Mouse (Mus musculus) neural tube, embryonic 11.5 days (tissue): ENCODE data around the gene Nrg3. TPM values are rescaled to one million over a fixed set of nuclear protein-coding genes. Genes with fewer than 3 reads are reported as not detected.

Source experiments
- ATAC-seq: fragments of 200-750 bp; cut with Nextera tagmentation; 2 replicates; pipeline ENCODE4 v1.8.0; 2017; ENCODE audit warnings: moderate number of reproducible peaks, mild to moderate bottlenecking, moderate TSS enrichment, moderate library complexity; ENCODE audit not compliant: insufficient read depth, low FRiP score, low TSS enrichment
- DNase-seq: peaks from one replicate; pipeline ENCODE4 v3.0.0-alpha.2; 2015; ENCODE audit warnings: low spot score
- H3K27ac ChIP-seq: fragments of 300-500 bp; sonication (generic); 2 replicates; pipeline ENCODE4 v1.5.1; 2014; ENCODE audit warnings: low read depth, mild to moderate bottlenecking, low read length
- H3K27me3 ChIP-seq: fragments of 300-500 bp; sonication (generic); 2 replicates; pipeline ENCODE4 v1.6.1; 2014; ENCODE audit warnings: mild to moderate bottlenecking, low read length, mixed read lengths; ENCODE audit not compliant: control insufficient read depth, insufficient read depth
- H3K36me3 ChIP-seq: fragments of 300-500 bp; sonication (generic); 2 replicates; pipeline ENCODE4 v1.6.1; 2014; ENCODE audit warnings: mild to moderate bottlenecking, low read length, moderate library complexity, mixed read lengths; ENCODE audit not compliant: control insufficient read depth, insufficient read depth
- H3K4me1 ChIP-seq: fragments of 300-500 bp; sonication (generic); 2 replicates; pipeline ENCODE4 v1.6.1; 2014; ENCODE audit warnings: low read length, mixed read lengths; ENCODE audit not compliant: control insufficient read depth, insufficient read depth
- H3K4me2 ChIP-seq: fragments of 300-500 bp; sonication (generic); 2 replicates; pipeline ENCODE4 v1.6.1; 2014; ENCODE audit warnings: low read depth, mild to moderate bottlenecking, moderate library complexity
- H3K4me3 ChIP-seq: fragments of 300-500 bp; sonication (generic); 2 replicates; pipeline ENCODE4 v1.5.1; 2014; ENCODE audit warnings: low read depth, low read length
- H3K9ac ChIP-seq: fragments of 300-500 bp; sonication (generic); 2 replicates; pipeline ENCODE4 v1.6.1; 2014; ENCODE audit warnings: mild to moderate bottlenecking, low read length
- H3K9me3 ChIP-seq: fragments of 300-500 bp; sonication (generic); 2 replicates; pipeline ENCODE4 v1.6.1; 2016; ENCODE audit warnings: low read length; ENCODE audit not compliant: control insufficient read depth
- WGBS: fragments of 180-500 bp; shearing (Covaris S2); extraction: QIAGEN DNeasy Blood & Tissue Kit; methylation state at CpG from one replicate; pipeline ENCODE4 v1.1.7; 2014; 5-methylcytosine and 5-hydroxymethylcytosine counted together
- polyA plus RNA-seq: library from polyadenylated mRNA; unstranded; fragments of >200 nt; fragmentation: Nextera tagmentation; extraction: Ambion mirVana; gene quantifications from 2 replicates; pipeline ENCODE4 v1.2.1, GENCODE M21; 2014

Gene Nrg3
- polyA plus RNA-seq, 1 experiment from 2014 or later = 1.6 TPM

DNA sequence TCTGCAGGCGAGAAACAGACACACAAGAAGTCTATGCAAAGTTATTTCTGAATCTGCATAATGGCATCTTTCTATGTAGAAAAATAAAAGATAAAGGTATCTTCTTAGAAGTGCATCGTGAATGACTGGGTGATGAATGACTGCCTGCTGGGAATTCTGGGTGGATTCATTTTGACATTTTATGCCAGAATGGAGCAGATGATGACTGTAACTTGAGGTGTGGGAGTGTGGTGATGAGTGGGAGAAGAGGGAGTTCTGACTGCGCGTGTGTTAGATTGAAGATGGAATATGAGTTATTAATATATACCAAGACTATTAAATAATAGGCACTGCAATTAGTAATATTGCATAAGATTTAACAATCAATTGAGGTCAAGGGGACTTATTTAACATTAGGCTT is 208.5 kb downstream of the Nrg3 start:
- DNase-seq (no peak), ATAC-seq (no peak)
- no peaks in the 10 kb centered on the region for H3K9me3 ChIP-seq
- H3K36me3 ChIP-seq = no peaks in the 10 kb centered on the region
- H3K27ac ChIP-seq = no peak overlapping the region
- 91% methylated on average over 4 of the region's 4 CpGs for WGBS
- H3K27me3 ChIP-seq = no peaks in the 10 kb centered on the region
- no peak overlapping the region for H3K4me3 ChIP-seq
- no peak overlapping the region for H3K9ac ChIP-seq
- no peak overlapping the region for H3K4me2 ChIP-seq
- H3K4me1 ChIP-seq = no peaks in the 10 kb centered on the region

DNA sequence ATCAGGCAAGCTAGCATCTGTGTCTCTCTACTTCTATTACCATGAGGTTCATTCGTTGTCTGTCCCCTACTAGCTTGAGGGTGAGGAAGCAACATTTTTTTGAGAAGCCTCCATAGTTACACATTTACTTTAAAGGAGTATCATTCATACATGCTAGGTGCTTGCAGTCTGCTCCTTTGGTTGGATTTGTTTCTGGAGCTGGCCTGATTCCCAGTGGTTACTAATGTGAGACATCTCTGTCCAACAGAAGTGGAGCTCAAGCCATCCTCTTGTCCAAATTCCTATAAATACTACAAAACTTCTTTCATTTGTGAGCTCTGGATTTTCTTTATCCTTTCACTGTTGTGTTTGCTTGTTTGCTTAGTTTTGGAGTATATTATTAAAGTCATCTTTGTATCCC is 211.9 kb downstream of the Nrg3 start:
- Histone ChIP-seq H3K4me1 (no peaks in the 10 kb centered on the region), H3K4me3 (no peak overlapping the region), H3K27me3 (no peaks in the 10 kb centered on the region), H3K9me3 (no peaks in the 10 kb centered on the region), H3K9ac (no peak overlapping the region), H3K4me2 (no peak overlapping the region), H3K36me3 (no peaks in the 10 kb centered on the region), H3K27ac (no peak overlapping the region)
- ATAC-seq (no peak), DNase-seq (no peak)
- 84% methylated on average over 1 of the region's 1 CpGs for WGBS

- Histone ChIP-seq H3K36me3 (no peaks in the 10 kb centered on the region), H3K9ac (no peak overlapping the region), H3K4me1 (no peaks in the 10 kb centered on the region), H3K27ac (no peak overlapping the region), H3K9me3 (no peaks in the 10 kb centered on the region), H3K27me3 (no peaks in the 10 kb centered on the region), H3K4me2 (no peak overlapping the region), H3K4me3 (no peak overlapping the region)
- ATAC-seq = no peak
- 66% methylated on average over 1 of the region's 1 CpGs for WGBS
- DNase-seq = no peak
These were observed 217.5 kb downstream of the Nrg3 start for GRCm38 (mm10) chr14:39255391-39255790.

- Histone ChIP-seq H3K4me2 (no peak overlapping the region), H3K9ac (no peak overlapping the region), H3K27me3 (no peaks in the 10 kb centered on the region), H3K36me3 (no peaks in the 10 kb centered on the region), H3K27ac (no peak overlapping the region), H3K4me1 (no peaks in the 10 kb centered on the region), H3K9me3 (no peaks in the 10 kb centered on the region), H3K4me3 (no peak overlapping the region)
- no peak for DNase-seq
- WGBS = 81% methylated on average over 2 of the region's 2 CpGs
- no peak for ATAC-seq
These were observed 232.6 kb downstream of the Nrg3 start for GRCm38 (mm10) chr14:39240267-39240666.

DNA sequence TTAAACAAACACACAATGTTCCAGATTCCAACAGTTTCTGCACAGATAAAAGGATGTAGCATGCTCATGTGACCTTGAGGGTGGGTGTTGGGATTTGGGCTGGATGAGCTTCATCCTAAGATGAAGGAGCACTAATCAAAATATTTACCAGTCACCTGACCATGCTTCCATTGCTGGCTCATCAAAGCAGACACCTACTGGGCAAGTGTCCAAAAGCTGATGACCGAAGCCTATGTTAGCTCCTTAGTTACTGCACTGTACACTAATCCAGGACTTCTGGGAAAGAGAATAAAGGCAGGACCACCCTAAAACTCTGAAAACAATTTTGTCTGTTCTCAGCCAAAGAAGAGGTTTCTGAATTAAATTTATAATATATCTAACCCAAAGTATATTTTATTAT is 261.4 kb downstream of the Nrg3 start:
- no peak for DNase-seq
- Histone ChIP-seq H3K4me1 (no peaks in the 10 kb centered on the region), H3K36me3 (no peaks in the 10 kb centered on the region), H3K27ac (no peak overlapping the region), H3K27me3 (no peaks in the 10 kb centered on the region), H3K4me3 (no peak overlapping the region), H3K9me3 (no peaks in the 10 kb centered on the region), H3K9ac (no peak overlapping the region), H3K4me2 (no peak overlapping the region)
- ATAC-seq = no peak
- 87% methylated on average over 1 of the region's 1 CpGs for WGBS

DNA sequence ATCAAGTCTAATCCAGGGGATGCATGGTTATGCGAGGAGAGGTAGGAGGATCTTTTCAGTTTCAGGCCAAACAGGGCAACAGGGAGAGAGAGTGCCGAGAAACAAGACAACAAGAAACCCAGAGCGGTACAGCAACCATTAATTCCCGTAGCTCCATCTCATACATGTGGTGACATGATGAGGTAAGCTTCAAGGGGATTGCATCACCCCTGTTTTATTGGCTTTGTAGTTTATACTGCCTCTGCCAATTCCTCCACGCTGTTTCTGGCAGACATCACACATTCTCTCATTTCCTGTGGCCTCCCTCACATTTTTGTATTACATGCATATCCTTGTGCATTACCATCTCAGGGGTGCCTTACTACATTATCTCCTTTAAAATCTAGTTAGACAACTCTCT is 280.9 kb downstream of the Nrg3 start:
- Histone ChIP-seq H3K9me3 (no peaks in the 10 kb centered on the region), H3K9ac (no peak overlapping the region), H3K4me2 (no peak overlapping the region), H3K27me3 (no peaks in the 10 kb centered on the region), H3K4me1 (no peaks in the 10 kb centered on the region), H3K27ac (no peak overlapping the region), H3K4me3 (no peak overlapping the region), H3K36me3 (no peaks in the 10 kb centered on the region)
- 81% methylated on average over 5 of the region's 5 CpGs for WGBS
- DNase-seq (no peak), ATAC-seq (no peak)

DNA sequence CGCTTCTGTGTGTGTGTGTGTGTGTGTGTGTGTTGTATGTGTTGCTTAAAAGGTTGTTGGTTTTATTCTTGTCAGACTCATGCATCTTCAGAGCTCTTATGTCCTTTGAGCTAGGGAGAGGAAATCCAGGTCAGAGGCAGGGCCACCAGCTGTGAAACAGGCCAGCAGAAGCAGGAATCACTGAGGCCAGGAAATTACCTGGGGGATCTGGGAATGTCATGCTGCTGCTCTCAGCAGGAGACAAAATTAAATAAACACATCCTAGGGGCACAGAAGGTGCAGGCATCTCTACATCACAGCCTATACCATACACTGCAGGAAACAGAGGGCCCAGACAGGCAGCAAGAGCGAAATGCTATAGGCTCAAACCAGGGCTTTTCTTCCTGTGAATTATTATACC is 299.2 kb downstream of the Nrg3 start:
- H3K9ac ChIP-seq = no peak overlapping the region
- H3K9me3 ChIP-seq = no peaks in the 10 kb centered on the region
- H3K4me3 ChIP-seq = no peak overlapping the region
- peak; percentile 11 for DNase-seq
- 69% methylated on average over 2 of the region's 2 CpGs for WGBS
- H3K27ac ChIP-seq = no peak overlapping the region
- H3K27me3 ChIP-seq = no peaks in the 10 kb centered on the region
- no peaks in the 10 kb centered on the region for H3K4me1 ChIP-seq
- H3K4me2 ChIP-seq = no peak overlapping the region
- no peak for ATAC-seq
- no peaks in the 10 kb centered on the region for H3K36me3 ChIP-seq

- 77% methylated on average over 3 of the region's 3 CpGs for WGBS
- Histone ChIP-seq H3K9ac (no peak overlapping the region), H3K4me3 (no peak overlapping the region), H3K9me3 (no peaks in the 10 kb centered on the region), H3K27me3 (no peaks in the 10 kb centered on the region), H3K27ac (no peak overlapping the region), H3K4me1 (no peaks in the 10 kb centered on the region), H3K4me2 (no peak overlapping the region), H3K36me3 (no peaks in the 10 kb centered on the region)
- DNase-seq = no peak
- ATAC-seq = no peak
These were observed 312.7 kb downstream of the Nrg3 start for GRCm38 (mm10) chr14:39160140-39160539.

DNA sequence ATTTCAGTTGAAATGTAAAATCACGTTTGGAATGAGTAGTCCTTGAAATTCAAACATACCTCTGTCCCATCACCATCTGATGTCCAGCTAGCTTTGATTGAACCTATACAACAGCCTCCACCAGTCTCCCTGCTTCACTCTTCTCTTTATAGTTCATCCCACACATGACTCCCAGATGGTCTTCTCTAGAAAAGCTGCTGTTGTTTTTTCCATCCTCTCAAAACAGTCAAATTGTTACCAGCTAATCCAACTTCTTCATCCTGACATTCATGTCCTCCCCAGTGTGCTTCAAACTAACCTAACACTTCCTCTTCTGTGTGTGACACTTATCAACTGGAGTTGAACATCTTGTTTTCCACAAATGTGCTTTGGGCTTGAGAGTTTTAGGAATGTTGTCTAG is 317.4 kb downstream of the Nrg3 start:
- H3K9me3 ChIP-seq = no peaks in the 10 kb centered on the region
- H3K36me3 ChIP-seq = no peaks in the 10 kb centered on the region
- WGBS = 34% methylated on average over 1 of the region's 1 CpGs
- no peak for ATAC-seq
- H3K4me2 ChIP-seq = no peak overlapping the region
- no peak overlapping the region for H3K4me3 ChIP-seq
- DNase-seq = no peak
- no peaks in the 10 kb centered on the region for H3K27me3 ChIP-seq
- no peak overlapping the region for H3K9ac ChIP-seq
- no peak overlapping the region for H3K27ac ChIP-seq
- no peaks in the 10 kb centered on the region for H3K4me1 ChIP-seq
